Mouse (Mus musculus) MEL (cell line): ENCODE results near the gene C130026I21Rik. TPM values are rescaled to one million over a fixed set of nuclear protein-coding genes. Genes with fewer than 3 reads are reported as not detected.
"Not testable (repeated sequence)": the region's sequence is repeated elsewhere in the genome, so short reads cannot be mapped to it uniquely, and the experiment has no call there.

Experiments
- DNase-seq: peaks from one replicate; pipeline ENCODE4 v3.0.0; 2011; ENCODE audit warnings: low read depth, low spot score
- H3K27ac ChIP-seq: 2 replicates; pipeline ENCODE4 v1.5.1; 2012; ENCODE audit warnings: low read depth, mild to moderate bottlenecking, control low read depth, low read length, moderate library complexity; ENCODE audit not compliant: control insufficient read depth
- H3K27me3 ChIP-seq, 2 experiments: fragments of 150-350 bp in 1 of 2; sonication (generic) in 1 of 2; 2 replicates each; pipeline ENCODE4 v1.6.1; 2012; ENCODE audit warnings: low read length in 2 of 2, mild to moderate bottlenecking in 2 of 2, improper control_type of control experiment in 1 of 2, moderate library complexity in 1 of 2; ENCODE audit not compliant: insufficient read depth in 2 of 2, control insufficient read depth in 1 of 2
- H3K36me3 ChIP-seq, 2 experiments: 2 replicates each; pipeline ENCODE4 v1.6.1; 2012 to 2014; ENCODE audit warnings: low read length in 2 of 2, improper control_type of control experiment in 1 of 2, inconsistent platforms in 1 of 2, mild to moderate bottlenecking in 1 of 2; ENCODE audit not compliant: insufficient read depth in 2 of 2, control insufficient read depth in 1 of 2
- H3K4me1 ChIP-seq, 2 experiments: fragments of 150-350 bp in 1 of 2; sonication (generic) in 1 of 2; 2 replicates each; pipeline ENCODE4 v1.6.1; 2012; ENCODE audit warnings: low read length in 2 of 2, improper control_type of control experiment in 1 of 2, mild to moderate bottlenecking in 1 of 2; ENCODE audit not compliant: insufficient read depth in 2 of 2, control insufficient read depth in 1 of 2
- H3K4me3 ChIP-seq, 2 experiments: fragments of 150-350 bp in 1 of 2; sonication (generic) in 1 of 2; 2 replicates each; pipeline ENCODE4 v1.5.1; 2012; ENCODE audit warnings: low read depth in 2 of 2, low read length in 2 of 2, mild to moderate bottlenecking in 2 of 2, moderate library complexity in 2 of 2, control low read depth in 1 of 2, improper control_type of control experiment in 1 of 2; ENCODE audit not compliant: control insufficient read depth in 1 of 2, insufficient read depth in 1 of 2
- H3K79me2 ChIP-seq: 2 replicates; pipeline ENCODE4 v1.6.1; 2012; ENCODE audit warnings: mild to moderate bottlenecking, low read length, moderate library complexity; ENCODE audit not compliant: control insufficient read depth, poor library complexity, insufficient read depth
- H3K9ac ChIP-seq: 2 replicates; pipeline ENCODE4 v1.6.1; 2012; ENCODE audit warnings: low read depth, mild to moderate bottlenecking, control low read depth, low read length, moderate library complexity; ENCODE audit not compliant: control insufficient read depth, poor library complexity, severe bottlenecking
- H3K9me3 ChIP-seq: fragments of 150-350 bp; sonication (generic); replicated peaks from 2 replicates; pipeline ENCODE4 v1.6.1; 2012; ENCODE audit warnings: mild to moderate bottlenecking, low read length, improper control_type of control experiment, moderate library complexity; ENCODE audit not compliant: insufficient read depth
- polyA plus RNA-seq, 2 experiments: library from polyadenylated mRNA; stranded (reverse) in 1 of 2; unstranded in 1 of 2; fragments of >175 nt in 1 of 2; fragments of >200 nt in 1 of 2; gene quantifications; 2 replicates each; pipeline versions ENCODE4 v1.2.1 to v1.2.4; 2012; ENCODE audit warnings: low replicate concordance in 2 of 2, low read depth in 1 of 2; ENCODE audit not compliant: insufficient read length in 2 of 2, insufficient read depth in 1 of 2, missing spikeins in 1 of 2
- total RNA-seq: library from RNA; depleted of rRNA; stranded (reverse); fragments of 300-350 nt; gene quantifications from 2 replicates; pipeline ENCODE4 v1.2.3, GENCODE M21; 2012

Gene C130026I21Rik
- total and polyA plus RNA-seq, 3 experiments, result 1.5 to 2.2 TPM; not detected in 1

DNA sequence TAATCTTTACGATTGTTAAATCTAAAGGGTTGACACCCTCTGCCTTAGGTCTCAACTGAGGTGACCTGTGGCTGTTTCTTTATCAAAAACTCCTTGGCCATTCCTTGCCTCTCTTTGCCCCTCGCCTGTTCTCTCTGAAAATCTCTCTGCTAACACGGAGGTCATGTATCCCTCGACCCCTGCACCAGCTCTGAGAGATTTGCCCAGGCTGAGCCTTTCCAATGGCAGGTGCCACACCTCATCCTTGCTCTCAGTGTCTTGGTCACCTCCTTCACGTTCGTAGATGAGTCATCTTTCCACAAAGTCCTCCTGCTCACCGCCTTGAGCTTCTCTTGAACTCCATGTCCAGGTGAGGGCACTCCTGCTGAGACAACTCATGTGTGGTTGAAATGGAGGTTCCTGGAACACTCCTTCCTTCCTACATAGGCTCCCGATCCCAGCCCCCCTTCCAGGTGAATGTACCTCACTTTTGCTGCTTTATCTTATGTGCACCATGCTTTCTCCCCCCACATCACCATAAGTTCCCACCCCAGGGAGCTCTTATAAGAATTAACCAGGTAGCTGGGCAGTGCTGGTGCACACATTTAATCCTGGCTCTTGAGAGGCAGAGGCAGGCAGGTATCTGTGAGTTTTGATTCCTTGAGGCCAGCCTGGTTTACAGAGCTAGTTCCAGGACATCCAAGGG, 23.4 kb downstream of the C130026I21Rik start:
- H3K9me3 ChIP-seq, H3K27me3 ChIP-seq, H3K79me2 ChIP-seq, H3K4me3 ChIP-seq, H3K27ac ChIP-seq, H3K4me1 ChIP-seq, H3K36me3 ChIP-seq, DNase-seq, H3K9ac ChIP-seq: not testable (repeated sequence)

GRCm38 (mm10) chr1:85246266-85246665, 24.1 kb downstream of the C130026I21Rik start:
- H3K27ac ChIP-seq, H3K27me3 ChIP-seq, H3K4me1 ChIP-seq, DNase-seq, H3K36me3 ChIP-seq, H3K9ac ChIP-seq, H3K9me3 ChIP-seq, H3K4me3 ChIP-seq, H3K79me2 ChIP-seq: not testable (repeated sequence)

DNA sequence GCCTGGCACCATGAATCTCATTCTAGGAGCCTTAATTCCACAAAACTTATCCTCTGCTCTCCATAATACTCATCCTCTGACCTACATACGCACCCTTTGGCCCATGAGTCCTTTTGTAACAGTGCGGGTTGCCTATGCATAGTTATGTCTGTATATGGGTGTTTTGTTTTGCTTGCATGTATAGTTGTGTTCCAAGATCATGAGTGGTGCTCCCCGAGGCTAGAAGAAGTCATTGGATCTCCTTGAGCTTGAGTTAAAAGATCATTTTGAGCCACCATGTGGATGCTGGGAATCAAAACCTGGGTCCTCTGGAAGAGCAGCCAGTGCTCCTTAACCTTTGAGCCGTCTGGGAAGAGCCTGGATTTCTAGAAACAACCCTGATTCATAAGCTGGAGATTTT, 25.4 kb downstream of the C130026I21Rik start:
- DNase-seq, H3K4me3 ChIP-seq, H3K27me3 ChIP-seq, H3K79me2 ChIP-seq, H3K9me3 ChIP-seq, H3K9ac ChIP-seq, H3K36me3 ChIP-seq, H3K4me1 ChIP-seq, H3K27ac ChIP-seq: not testable (repeated sequence)

- not testable (repeated sequence) for H3K36me3 ChIP-seq, H3K27ac ChIP-seq, H3K9me3 ChIP-seq, H3K27me3 ChIP-seq, DNase-seq, H3K4me1 ChIP-seq, H3K9ac ChIP-seq, H3K4me3 ChIP-seq, H3K79me2 ChIP-seq
Measured at GRCm38 (mm10) chr1:85243023-85243422, 27.3 kb downstream of the C130026I21Rik start.

DNA sequence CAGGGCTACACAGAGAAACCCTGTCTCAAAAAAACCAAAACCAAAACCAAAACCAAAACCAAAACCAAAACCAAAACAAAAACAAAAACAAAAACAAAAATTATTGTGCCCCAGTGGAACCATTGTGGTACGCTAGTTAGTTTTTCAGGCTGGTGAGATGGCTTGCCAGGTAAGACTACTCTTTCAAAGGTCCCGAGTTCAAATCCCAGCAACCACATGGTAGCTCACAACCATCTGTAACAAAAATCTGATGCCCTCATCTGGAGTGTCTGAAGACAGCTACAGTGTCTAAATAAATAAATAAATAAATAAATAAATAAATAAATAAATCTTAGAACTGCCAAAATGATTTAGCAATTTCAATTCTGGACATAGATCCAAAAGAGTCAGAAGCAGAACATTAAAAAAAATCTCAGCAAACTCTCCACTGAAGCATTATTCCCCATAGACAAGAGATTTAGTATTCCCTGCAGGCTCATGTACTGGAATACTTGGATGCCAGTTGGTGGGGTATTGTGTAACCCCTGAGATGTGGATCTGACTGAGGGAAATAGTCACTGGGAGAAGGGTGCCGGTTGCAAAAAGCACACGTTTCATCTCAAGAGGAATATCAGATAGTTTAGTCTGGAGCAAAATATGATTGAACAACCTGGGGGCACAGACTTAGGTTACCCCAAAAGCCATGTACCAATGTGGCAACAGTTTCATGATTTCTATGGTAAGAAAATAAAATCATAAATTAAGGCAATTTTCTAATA, 31.2 kb downstream of the C130026I21Rik start:
- H3K36me3 ChIP-seq, H3K27ac ChIP-seq, H3K27me3 ChIP-seq, DNase-seq, H3K9ac ChIP-seq, H3K9me3 ChIP-seq, H3K4me3 ChIP-seq, H3K79me2 ChIP-seq, H3K4me1 ChIP-seq: not testable (repeated sequence)

DNA sequence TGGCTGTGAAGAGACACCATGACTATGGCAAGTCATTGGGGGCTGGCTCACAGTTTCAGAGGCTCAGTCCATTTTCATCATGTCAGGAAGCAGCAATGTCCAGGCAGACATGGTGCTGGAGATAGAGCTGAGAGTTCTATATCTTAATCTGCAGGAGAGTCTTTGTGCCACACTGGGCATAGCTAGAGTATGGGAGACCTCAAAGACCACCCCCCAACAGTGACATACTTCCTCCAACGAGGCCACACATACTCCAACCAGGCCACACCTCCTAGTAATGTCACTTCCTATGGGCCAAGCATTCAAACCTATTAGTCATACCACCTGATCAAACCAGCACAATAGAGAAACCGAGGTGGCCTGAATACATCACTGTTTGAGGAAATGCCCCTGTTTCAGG, 63.8 kb downstream of the C130026I21Rik start:
- H3K27me3 ChIP-seq, DNase-seq, H3K9ac ChIP-seq, H3K27ac ChIP-seq, H3K4me3 ChIP-seq, H3K79me2 ChIP-seq, H3K4me1 ChIP-seq, H3K9me3 ChIP-seq, H3K36me3 ChIP-seq: not testable (repeated sequence)

- H3K27ac ChIP-seq, H3K9ac ChIP-seq, H3K27me3 ChIP-seq, H3K4me3 ChIP-seq, DNase-seq, H3K4me1 ChIP-seq, H3K79me2 ChIP-seq, H3K36me3 ChIP-seq, H3K9me3 ChIP-seq: not testable (repeated sequence)
Measured at GRCm38 (mm10) chr1:85199523-85199922, 70.8 kb downstream of the C130026I21Rik start.
